Mouse (Mus musculus): ENCODE data around the gene Ndufb6. TPM values are rescaled to one million over a fixed set of nuclear protein-coding genes. Genes with fewer than 3 reads are reported as not detected.
A peak's percentile ranks its signal among the peaks of the same experiment; 100 is the strongest.
"Not testable (repeated sequence)": the region's sequence is repeated elsewhere in the genome, so short reads cannot be mapped to it uniquely, and the experiment has no call there.

Ndufb6 gene
- polyA plus RNA-seq (2016; fragmentation: Nextera tagmentation; extraction: Ambion mirVana), result 310 and 312 TPM in 2 replicates

DNA sequence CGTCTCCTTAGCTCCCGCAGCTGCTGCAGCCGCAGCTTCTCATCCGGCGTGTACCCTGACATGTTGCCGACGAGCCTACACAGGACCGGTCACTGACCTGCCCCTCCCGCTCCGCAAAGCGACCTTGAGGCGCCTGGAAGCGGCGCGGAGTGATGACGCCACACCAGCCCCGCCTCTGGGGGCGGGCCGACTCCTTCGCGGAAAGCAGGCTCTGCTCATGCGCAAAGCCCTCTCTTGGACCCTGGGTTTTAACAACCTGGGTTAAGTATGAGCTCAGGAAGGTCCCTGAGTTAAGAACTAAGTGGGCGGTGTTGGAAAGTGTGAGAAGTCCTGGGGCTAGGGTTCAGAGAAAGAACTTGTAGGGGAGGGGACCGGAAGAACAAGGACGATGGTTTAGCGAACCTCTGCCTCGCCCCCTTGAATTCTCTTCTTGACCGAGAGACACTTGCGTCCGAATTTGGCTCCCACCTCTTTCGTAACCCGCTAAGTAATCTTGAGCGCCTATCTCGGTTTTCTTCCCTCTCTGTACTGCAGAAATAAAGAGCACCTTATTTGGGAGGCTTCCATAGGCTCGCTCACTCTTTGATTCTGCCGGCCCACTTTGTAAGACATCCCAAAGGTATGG is at the start of gene Ndufb6:
TSS of gene Ndufb6 (minus strand) at position 146 of the 625 bp plus-strand sequence.
- Histone ChIP-seq H3K4me3 (peak within 1 kb of the TSS; percentile 96), H3K27me3 (replicated peaks; ENCODE audit: low read depth, poor library complexity, severe bottlenecking) (no peaks in the 10 kb centered on the region), H3K9me3 (no peaks in the 10 kb centered on the region), H3K27ac (replicated peaks) (peak within 1 kb of the TSS; percentile 86), H3K36me3 (replicated peaks) (peaks cover 22% of the 10 kb centered on the region), H3K4me1 (peaks cover 15% of the 10 kb centered on the region)
- peak; percentile 98 for DNase-seq (ENCODE audit: low spot score)
- under 1% methylated on average over 36 of the region's 36 CpGs for WGBS

DNA sequence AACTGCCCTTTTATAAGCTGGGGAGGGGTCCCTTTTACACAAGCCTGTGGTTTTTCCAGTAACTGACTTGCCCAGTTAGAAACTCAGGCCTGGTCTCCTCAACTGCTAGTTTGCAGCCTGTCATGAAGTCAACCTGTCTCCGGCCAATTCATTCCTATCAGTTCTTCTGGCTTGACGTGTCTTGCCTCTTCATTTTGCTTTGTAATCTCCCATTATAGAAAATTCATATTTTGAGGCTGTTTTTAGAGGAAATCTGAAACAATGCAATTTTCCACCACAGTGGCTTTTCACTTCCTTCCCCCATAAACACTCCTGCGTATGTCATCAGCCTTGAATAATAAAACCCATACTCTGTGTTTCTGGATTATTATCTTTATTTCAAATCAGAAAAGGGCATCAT is 47.9 kb upstream of the Ndufb6 start:
- WGBS, result 88% methylated on average over 3 of the region's 3 CpGs
- Histone ChIP-seq H3K27ac (replicated peaks) (no peak overlapping the region), H3K4me1 (no peaks in the 10 kb centered on the region), H3K27me3 (replicated peaks; ENCODE audit: low read depth, poor library complexity, severe bottlenecking) (no peaks in the 10 kb centered on the region), H3K4me3 (no peak overlapping the region), H3K9me3 (no peaks in the 10 kb centered on the region), H3K36me3 (replicated peaks) (no peaks in the 10 kb centered on the region)
- no peak for DNase-seq (ENCODE audit: low spot score)

DNA sequence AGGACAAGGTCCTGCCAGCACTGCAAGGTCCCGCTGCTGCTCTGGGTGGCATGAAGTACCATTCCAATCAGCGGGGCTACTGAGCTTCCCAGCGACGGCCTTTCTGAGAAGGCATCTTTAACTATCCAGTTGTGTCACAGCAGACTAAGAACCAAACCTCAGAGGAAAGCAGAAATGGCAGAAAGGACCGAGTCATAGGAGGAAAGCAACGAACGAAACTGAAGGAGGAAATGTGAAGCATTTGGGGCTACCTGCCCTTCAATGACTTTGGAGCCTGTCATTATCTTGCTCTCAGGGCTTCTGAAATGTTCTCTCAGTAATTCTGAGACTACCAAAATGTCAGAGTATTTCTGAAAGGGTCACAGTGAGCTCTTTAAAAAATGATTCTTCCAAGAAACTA is 45.4 kb upstream of the Ndufb6 start:
- H3K36me3 ChIP-seq (replicated peaks), result no peaks in the 10 kb centered on the region
- no peak overlapping the region for H3K4me3 ChIP-seq
- no peaks in the 10 kb centered on the region for H3K27me3 ChIP-seq (replicated peaks; ENCODE audit: low read depth, poor library complexity, severe bottlenecking)
- DNase-seq (ENCODE audit: low spot score), result no peak
- WGBS, result 87% methylated on average over 7 of the region's 7 CpGs
- H3K27ac ChIP-seq (replicated peaks), result no peak overlapping the region
- no peaks in the 10 kb centered on the region for H3K4me1 ChIP-seq
- no peaks in the 10 kb centered on the region for H3K9me3 ChIP-seq

DNA sequence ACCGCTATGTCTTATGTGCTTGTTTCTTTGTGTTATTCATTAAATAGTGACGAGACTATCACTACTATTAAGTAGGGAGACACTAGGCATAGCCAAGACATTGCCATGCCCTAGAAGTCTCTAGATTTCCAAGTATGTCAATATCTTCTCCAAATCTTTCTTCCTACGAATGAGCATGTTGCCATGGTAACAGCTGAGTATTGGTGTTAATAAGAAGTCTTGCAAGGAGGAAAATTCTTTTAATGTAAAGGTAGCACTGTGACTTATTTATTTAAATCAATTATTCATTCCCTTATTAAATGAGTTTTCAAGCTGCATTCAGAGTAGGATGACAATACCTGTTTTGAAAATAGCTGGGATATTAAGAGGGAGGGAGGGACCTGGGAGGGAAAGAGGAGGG is 38.2 kb upstream of the Ndufb6 start:
- no peaks in the 10 kb centered on the region for H3K36me3 ChIP-seq (replicated peaks)
- WGBS, result 88% methylated on average over 3 of the region's 3 CpGs
- no peak overlapping the region for H3K27ac ChIP-seq (replicated peaks)
- H3K27me3 ChIP-seq (replicated peaks; ENCODE audit: low read depth, poor library complexity, severe bottlenecking), result no peaks in the 10 kb centered on the region
- H3K9me3 ChIP-seq, result no peaks in the 10 kb centered on the region
- no peak overlapping the region for H3K4me3 ChIP-seq
- DNase-seq (ENCODE audit: low spot score), result no peak
- no peaks in the 10 kb centered on the region for H3K4me1 ChIP-seq

DNA sequence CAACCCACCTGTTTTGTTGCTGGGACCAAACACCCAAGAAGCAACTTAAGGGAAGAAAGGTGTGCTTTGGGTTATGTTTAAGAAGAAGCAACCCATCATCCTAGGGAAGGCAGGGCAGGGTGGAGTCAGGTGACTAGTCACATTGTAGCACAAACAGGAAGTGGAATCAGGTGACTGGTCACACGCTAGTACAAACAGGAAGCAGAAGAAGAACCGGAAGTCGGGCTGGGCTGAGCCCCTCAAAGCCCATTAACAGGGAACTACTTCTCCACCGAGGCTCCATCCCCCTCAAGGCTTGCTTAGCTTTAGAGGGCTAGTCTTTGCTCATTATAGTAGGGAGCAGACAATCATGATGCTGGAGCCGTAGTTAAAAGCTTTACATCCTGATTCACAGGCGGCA is 33.8 kb upstream of the Ndufb6 start:
- H3K4me1 ChIP-seq, result no peaks in the 10 kb centered on the region
- no peaks in the 10 kb centered on the region for H3K36me3 ChIP-seq (replicated peaks)
- no peak overlapping the region for H3K27ac ChIP-seq (replicated peaks)
- 79% methylated on average over 6 of the region's 6 CpGs for WGBS
- H3K4me3 ChIP-seq, result no peak overlapping the region
- DNase-seq (ENCODE audit: low spot score), result no peak
- H3K27me3 ChIP-seq (replicated peaks; ENCODE audit: low read depth, poor library complexity, severe bottlenecking), result no peaks in the 10 kb centered on the region
- no peaks in the 10 kb centered on the region for H3K9me3 ChIP-seq

DNA sequence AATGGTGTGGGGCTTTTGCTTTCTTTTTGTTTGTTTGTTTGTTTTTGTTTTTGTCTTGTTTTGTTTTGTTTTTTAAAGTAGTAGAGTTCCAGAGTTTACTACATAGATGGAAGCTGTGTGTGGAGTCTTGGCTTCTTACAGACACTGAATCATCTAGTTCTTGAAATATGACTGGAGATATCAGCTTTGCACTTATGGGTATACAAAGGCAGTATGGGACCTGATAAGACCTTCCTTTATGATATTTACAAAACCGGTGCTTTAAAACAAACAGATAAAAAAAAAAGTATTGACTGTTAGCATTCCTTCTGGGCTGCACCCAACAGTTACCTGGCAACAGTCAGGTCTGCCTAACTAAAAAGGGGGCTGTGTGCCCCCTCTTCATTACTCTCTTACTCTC is 33.0 kb upstream of the Ndufb6 start:
- no peak overlapping the region for H3K4me3 ChIP-seq
- WGBS, result 92% methylated on average over 1 of the region's 1 CpGs
- no peaks in the 10 kb centered on the region for H3K27me3 ChIP-seq (replicated peaks; ENCODE audit: low read depth, poor library complexity, severe bottlenecking)
- no peaks in the 10 kb centered on the region for H3K9me3 ChIP-seq
- no peaks in the 10 kb centered on the region for H3K4me1 ChIP-seq
- no peak overlapping the region for H3K27ac ChIP-seq (replicated peaks)
- H3K36me3 ChIP-seq (replicated peaks), result no peaks in the 10 kb centered on the region
- DNase-seq (ENCODE audit: low spot score), result no peak

DNA sequence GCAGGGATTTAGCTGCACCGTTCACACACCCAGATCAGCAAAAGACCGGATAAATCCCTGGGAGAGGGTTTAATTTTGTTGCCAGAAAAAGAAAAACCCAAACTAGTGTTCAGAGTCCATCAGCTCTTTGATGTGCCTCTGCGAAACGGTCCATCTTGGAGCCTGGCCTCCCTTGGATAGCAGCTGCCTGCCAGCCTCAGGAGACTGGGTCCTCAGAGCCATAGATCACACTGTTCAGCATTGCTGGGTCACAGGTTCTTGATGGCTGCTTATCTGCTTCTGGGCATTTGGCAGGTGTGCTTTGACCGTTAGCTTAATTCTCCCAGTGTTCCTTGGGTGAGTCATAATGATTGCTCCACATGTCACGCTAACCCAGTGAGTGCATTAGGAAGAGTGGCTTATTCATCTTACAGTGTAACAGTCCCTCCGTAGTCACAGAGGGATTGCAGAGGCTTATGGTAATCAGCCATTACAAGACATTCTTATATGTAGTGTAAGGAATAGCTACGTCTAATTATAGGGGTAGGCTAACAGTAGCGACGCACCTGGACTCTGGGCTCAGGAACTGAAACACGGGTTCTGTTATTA is 31.7 kb upstream of the Ndufb6 start:
- Histone ChIP-seq H3K27ac (replicated peaks) (no peak overlapping the region), H3K4me1 (no peaks in the 10 kb centered on the region), H3K36me3 (replicated peaks) (no peaks in the 10 kb centered on the region), H3K4me3 (no peak overlapping the region), H3K9me3 (no peaks in the 10 kb centered on the region), H3K27me3 (replicated peaks; ENCODE audit: low read depth, poor library complexity, severe bottlenecking) (no peaks in the 10 kb centered on the region)
- 83% methylated on average over 11 of the region's 11 CpGs for WGBS
- DNase-seq (ENCODE audit: low spot score), result no peak

DNA sequence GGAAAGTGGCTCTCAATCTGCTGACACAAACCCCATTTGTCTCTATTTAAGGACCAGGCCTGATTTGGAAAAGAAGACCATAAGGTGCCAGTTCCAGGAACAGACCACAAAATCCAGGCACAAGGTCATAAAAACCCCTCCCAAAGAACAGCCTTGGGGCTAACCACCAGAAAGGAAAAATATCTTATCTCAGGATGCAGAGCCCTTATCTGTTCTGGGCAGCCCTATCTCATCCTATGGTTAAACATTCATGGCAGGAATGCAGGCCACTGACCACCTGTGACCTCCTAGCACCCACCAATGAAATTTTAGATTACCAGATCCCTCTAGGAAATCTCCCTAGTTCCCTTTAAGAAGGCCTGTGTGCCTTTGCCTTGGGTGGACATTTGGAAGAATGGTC is 30.5 kb upstream of the Ndufb6 start:
- Histone ChIP-seq H3K4me3 (no peak overlapping the region), H3K27ac (replicated peaks) (no peak overlapping the region), H3K36me3 (replicated peaks) (no peaks in the 10 kb centered on the region), H3K9me3 (no peaks in the 10 kb centered on the region), H3K27me3 (replicated peaks; ENCODE audit: low read depth, poor library complexity, severe bottlenecking) (no peaks in the 10 kb centered on the region), H3K4me1 (no peaks in the 10 kb centered on the region)
- DNase-seq (ENCODE audit: low spot score), result no peak

DNA sequence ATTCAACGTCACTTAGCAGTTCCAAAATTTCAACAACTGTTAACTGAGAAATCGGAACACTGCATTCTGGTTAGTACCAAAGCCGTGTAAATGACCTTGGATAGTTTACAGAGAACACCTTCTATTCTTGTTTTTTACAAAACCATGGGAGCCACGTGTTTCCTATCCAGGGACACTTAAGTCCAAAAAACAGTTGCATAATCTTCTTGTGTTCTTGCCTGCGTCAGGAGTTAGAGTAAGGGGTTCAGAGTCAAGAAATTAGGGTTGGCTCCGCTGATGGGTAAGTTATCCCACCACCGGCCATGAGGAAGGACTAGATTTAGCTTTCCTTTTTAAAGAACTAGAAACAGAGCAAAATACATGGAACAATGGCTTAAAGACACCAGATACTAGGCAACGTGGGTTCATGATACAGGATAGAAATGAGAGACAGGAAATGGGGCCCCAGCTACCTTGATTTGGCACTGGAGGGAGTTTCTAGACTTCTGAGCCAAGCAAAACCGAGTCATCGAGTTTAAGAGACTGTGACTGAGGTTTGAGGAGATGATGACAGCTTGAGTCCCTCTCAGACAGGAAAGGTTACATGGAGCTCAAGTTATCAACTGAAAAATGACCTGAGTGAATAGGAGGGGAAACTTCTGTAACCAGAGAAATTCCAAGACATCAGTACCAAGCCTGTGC is 23.4 kb upstream of the Ndufb6 start:
- no peaks in the 10 kb centered on the region for H3K9me3 ChIP-seq
- DNase-seq (ENCODE audit: low spot score), result no peak
- no peaks in the 10 kb centered on the region for H3K27me3 ChIP-seq (replicated peaks; ENCODE audit: low read depth, poor library complexity, severe bottlenecking)
- no peaks in the 10 kb centered on the region for H3K4me1 ChIP-seq
- no peak overlapping the region for H3K4me3 ChIP-seq
- WGBS, result 85% methylated on average over 10 of the region's 10 CpGs
- H3K27ac ChIP-seq (replicated peaks), result no peak overlapping the region
- H3K36me3 ChIP-seq (replicated peaks), result no peaks in the 10 kb centered on the region

DNA sequence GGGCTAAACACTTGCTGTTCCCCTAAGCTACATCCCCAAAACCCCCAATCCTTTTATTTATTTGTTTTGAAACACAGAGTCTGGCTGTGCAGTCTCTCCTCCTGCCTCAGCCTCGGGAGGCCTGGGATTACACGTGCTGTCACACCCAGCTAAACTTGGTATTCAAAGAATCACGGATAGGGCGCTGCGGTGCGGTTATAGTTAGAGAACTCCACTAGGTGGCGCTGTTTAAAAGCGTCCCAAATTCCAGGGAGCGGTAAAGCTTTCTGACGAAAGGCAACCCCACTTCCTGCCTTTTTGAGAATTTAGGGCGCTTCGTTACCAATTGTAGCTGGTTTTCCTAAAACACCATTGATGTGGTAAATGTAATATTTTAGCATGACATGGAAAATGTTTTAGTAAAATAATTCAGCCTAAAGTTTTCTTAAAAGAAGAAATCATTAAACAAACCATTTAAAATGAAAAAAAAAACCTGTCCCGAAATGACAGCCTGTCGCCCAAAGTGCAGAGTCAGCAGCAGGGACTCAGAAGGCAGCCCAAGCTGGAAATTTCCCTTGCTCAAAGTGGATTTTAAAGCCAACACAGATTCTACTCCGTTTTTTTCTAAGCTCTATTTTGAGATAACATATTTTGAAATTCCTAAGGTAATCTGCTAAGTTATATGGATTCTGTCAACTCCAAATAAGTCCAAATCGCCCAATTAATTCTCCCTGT is 22.0 kb upstream of the Ndufb6 start:
- peak overlapping the region; percentile 21; the same call in 1 of the 2 replicates for H3K4me3 ChIP-seq
- WGBS, result 14% methylated on average over 16 of the region's 16 CpGs

DNA sequence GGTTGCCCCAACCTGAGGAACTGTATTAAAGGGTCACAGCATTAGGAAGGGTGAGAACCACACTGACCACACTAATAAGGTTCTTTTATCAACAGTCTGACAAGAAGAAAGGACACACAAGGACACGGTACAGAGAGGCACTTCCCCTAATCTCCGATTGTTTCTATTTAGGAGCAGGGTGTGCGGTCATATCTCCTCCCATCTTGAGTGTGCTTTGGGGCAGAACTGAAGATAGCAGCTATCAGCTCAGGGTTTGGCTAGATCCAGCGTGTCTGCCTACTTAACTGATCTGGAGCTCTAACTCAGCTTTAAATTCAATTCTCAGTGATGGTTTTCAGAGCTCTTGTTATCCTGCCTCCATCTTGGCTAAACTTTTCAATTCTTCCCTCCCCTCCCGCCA is 19.9 kb upstream of the Ndufb6 start:
- 78% methylated on average over 5 of the region's 5 CpGs for WGBS
- no peak overlapping the region for H3K27ac ChIP-seq (replicated peaks)
- no peaks in the 10 kb centered on the region for H3K4me1 ChIP-seq
- H3K36me3 ChIP-seq (replicated peaks), result no peaks in the 10 kb centered on the region
- H3K4me3 ChIP-seq, result no peak overlapping the region
- peaks cover 4% of the 10 kb centered on the region; the same call in 1 of the 2 replicates for H3K9me3 ChIP-seq
- H3K27me3 ChIP-seq (replicated peaks; ENCODE audit: low read depth, poor library complexity, severe bottlenecking), result no peaks in the 10 kb centered on the region
- no peak for DNase-seq (ENCODE audit: low spot score)

More for the DNA sequence above, 22.0 kb upstream of the Ndufb6 start:
- no peaks in the 10 kb centered on the region for H3K36me3 ChIP-seq (replicated peaks)
- no peaks in the 10 kb centered on the region for H3K27me3 ChIP-seq (replicated peaks; ENCODE audit: low read depth, poor library complexity, severe bottlenecking)
- DNase-seq (ENCODE audit: low spot score), result peak; percentile 79
- no peaks in the 10 kb centered on the region for H3K9me3 ChIP-seq
- no peaks in the 10 kb centered on the region for H3K4me1 ChIP-seq
- H3K27ac ChIP-seq (replicated peaks), result no peak overlapping the region

DNA sequence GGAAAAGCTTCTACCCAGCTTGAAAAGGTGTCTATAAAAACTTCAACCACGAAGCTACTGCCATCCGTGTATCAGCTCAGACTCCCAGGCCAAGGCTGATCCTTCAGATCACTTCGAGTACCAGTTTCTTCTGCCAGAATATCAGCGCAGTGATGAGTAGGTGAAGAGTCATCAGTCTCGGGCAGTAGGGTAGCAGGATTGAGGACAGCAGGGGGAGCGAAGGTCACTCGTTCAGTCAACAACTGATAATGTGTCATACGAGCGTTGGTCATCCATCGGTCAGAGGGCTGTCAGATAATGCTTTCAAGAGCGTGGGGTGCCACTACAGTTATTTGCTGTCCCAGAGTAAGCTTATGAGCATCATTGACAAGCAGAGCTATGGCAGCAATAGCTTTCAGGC is 12.3 kb upstream of the Ndufb6 start:
- 95% methylated on average over 11 of the region's 11 CpGs for WGBS
- not testable (repeated sequence) for H3K27me3 ChIP-seq (replicated peaks; ENCODE audit: low read depth, poor library complexity, severe bottlenecking); H3K36me3 ChIP-seq (replicated peaks)

More for the DNA sequence above, 12.3 kb upstream of the Ndufb6 start:
- not testable (repeated sequence) for H3K9me3 ChIP-seq; DNase-seq (ENCODE audit: low spot score); H3K4me3 ChIP-seq; H3K4me1 ChIP-seq; H3K27ac ChIP-seq (replicated peaks)

Data from embryonic facial prominence, embryonic 10.5 days (tissue).